Mouse (Mus musculus) heart, adult 2 months (tissue): ENCODE results near the gene Agbl5.
A peak's percentile ranks its signal among the peaks of the same experiment; 100 is the strongest.

Experiments
- EP300 ChIP-seq: fragments of 200-500 bp; IDR thresholded peaks from 2 replicates; pipeline ENCODE4 v1.6.1; 2011; ENCODE audit warnings: low read depth, low read length, control low read depth; ENCODE audit not compliant: insufficient read depth
- POLR2A ChIP-seq: fragments of 200-500 bp; IDR thresholded peaks from 2 replicates; pipeline ENCODE4 v1.6.1; 2011; ENCODE audit warnings: mild to moderate bottlenecking, low read depth, low read length, control low read depth; ENCODE audit not compliant: insufficient read depth

- TF ChIP-seq POLR2A (no peak), EP300 (peak; percentile 91)
Measured at GRCm38 (mm10) chr5:30887858-30888336, 597 bp upstream of the Agbl5 start.
